Mouse (Mus musculus): Measurements from ENCODE around the gene Uqcr10.

- TF ChIP-seq CTCF (IDR thresholded peaks at IDR 0.05; ENCODE audit: low read depth, low read length): no peak
- no peak for TF ChIP-seq POLR2A (IDR thresholded peaks at IDR 0.05; ENCODE audit: borderline replicate concordance, low read depth, low read length)
These were observed 11.5 kb upstream of the Uqcr10 start for GRCm38 (mm10) chr11:4715596-4715995.
